Mouse (Mus musculus) gastrocnemius, postnatal 25 days (tissue): ENCODE results near the gene Pdss1. TPM values are rescaled to one million over a fixed set of nuclear protein-coding genes. Genes with fewer than 3 reads are reported as not detected.
"Not testable (repeated sequence)": the region's sequence is repeated elsewhere in the genome, so short reads cannot be mapped to it uniquely, and the experiment has no call there.

Experiments used
- DNase-seq: peaks from one replicate; pipeline ENCODE4 v3.0.0; 2022
- long read RNA-seq, 2 experiments: library from polyadenylated mRNA; stranded (forward); transcript quantifications; one replicate each; pipeline ENCODE4 v2.0.0; 2021
- total RNA-seq, 2 experiments: library from RNA; stranded (reverse); gene quantifications; 1 replicate in 1 of 2; 2 replicates in 1 of 2; pipeline ENCODE4 v1.2.3; 2021

Pdss1 gene
- total RNA-seq: 10 to 100 TPM; 13.2 to 16.0 TPM
- long read RNA-seq, experiment 1, transcript Pdss1-201 (11 exons, 1,642 nt): major isoform, 14 of 24 reads
- long read RNA-seq, experiment 1, partial matches to known transcripts: 2 of 24 reads
- long read RNA-seq, experiment 1, other reads (novel, unspliced or antisense): 7 of 24 reads
- long read RNA-seq, experiment 2, transcript Pdss1-201 (11 exons, 1,642 nt): major isoform, 17 of 28 reads
- long read RNA-seq, experiment 2, partial matches to known transcripts: 2 of 28 reads
- long read RNA-seq, experiment 2, other reads (novel, unspliced or antisense): 5 of 28 reads

- peak; percentile 89 for DNase-seq
These were observed at the start of gene Pdss1 for GRCm38 (mm10) chr2:22895282-22896273. Gene Pdss1, plus strand, starts transcription at chr2:22895522.

GRCm38 (mm10) chr2:22851900-22852299 lies 43.4 kb upstream of the Pdss1 start:
- DNase-seq: no peak

GRCm38 (mm10) chr2:22857501-22857900 lies 37.8 kb upstream of the Pdss1 start:
- no peak for DNase-seq

GRCm38 (mm10) chr2:22862194-22862593 lies 33.1 kb upstream of the Pdss1 start:
- no peak for DNase-seq

GRCm38 (mm10) chr2:22864394-22865037 lies 30.8 kb upstream of the Pdss1 start:
- DNase-seq: peak; percentile 37

GRCm38 (mm10) chr2:22865818-22866217 lies 29.5 kb upstream of the Pdss1 start:
- DNase-seq: no peak

- no peak for DNase-seq
These were observed 28.4 kb upstream of the Pdss1 start for GRCm38 (mm10) chr2:22866894-22867424.

- DNase-seq: no peak
These were observed 22.2 kb upstream of the Pdss1 start for GRCm38 (mm10) chr2:22873159-22873558.

- no peak for DNase-seq
These were observed 20.7 kb upstream of the Pdss1 start for GRCm38 (mm10) chr2:22874628-22875027.

- DNase-seq: no peak
These were observed 18.7 kb upstream of the Pdss1 start for GRCm38 (mm10) chr2:22876614-22877013.

GRCm38 (mm10) chr2:22878781-22879180 lies 16.5 kb upstream of the Pdss1 start:
- no peak for DNase-seq

GRCm38 (mm10) chr2:22880726-22881125 lies 14.6 kb upstream of the Pdss1 start:
- DNase-seq: not testable (repeated sequence)

GRCm38 (mm10) chr2:22894932-22895281 lies 415 bp upstream of the Pdss1 start:
- no peak for DNase-seq

GRCm38 (mm10) chr2:22903947-22904346 lies 8.6 kb downstream of the Pdss1 start:
- no peak for DNase-seq

GRCm38 (mm10) chr2:22914421-22914820 lies 19.1 kb downstream of the Pdss1 start:
- no peak for DNase-seq

GRCm38 (mm10) chr2:22918651-22919050 lies 23.3 kb downstream of the Pdss1 start:
- no peak for DNase-seq

GRCm38 (mm10) chr2:22925911-22926310 lies 30.6 kb downstream of the Pdss1 start:
- DNase-seq: not testable (repeated sequence)

- DNase-seq: no peak
These were observed 32.9 kb downstream of the Pdss1 start for GRCm38 (mm10) chr2:22928259-22928658.

- DNase-seq: no peak
These were observed 38.2 kb downstream of the Pdss1 start for GRCm38 (mm10) chr2:22933556-22933955.

- no peak for DNase-seq
These were observed 54.6 kb downstream of the Pdss1 start for GRCm38 (mm10) chr2:22949956-22950355.

GRCm38 (mm10) chr2:22954278-22954677 lies 59.0 kb downstream of the Pdss1 start:
- no peak for DNase-seq

GRCm38 (mm10) chr2:22955914-22956313 lies 60.6 kb downstream of the Pdss1 start:
- no peak for DNase-seq
